Mouse (Mus musculus) ES-E14 (cell line): ENCODE results near the gene Cd5.

Source experiments
- CHD2 ChIP-seq: IDR thresholded peaks from 2 replicates; pipeline ENCODE4 v1.6.1; 2014; ENCODE audit warnings: mild to moderate bottlenecking, low read depth, low read length, inconsistent platforms
- HCFC1 ChIP-seq: IDR thresholded peaks from 2 replicates; pipeline ENCODE4 v1.6.1; 2012; ENCODE audit warnings: low read length, inconsistent platforms, borderline replicate concordance; ENCODE audit not compliant: insufficient read depth
- MAFK ChIP-seq: IDR thresholded peaks from 2 replicates; pipeline ENCODE4 v1.6.1; 2014; ENCODE audit warnings: mild to moderate bottlenecking, low read depth, low read length, inconsistent platforms; ENCODE audit not compliant: insufficient read depth
- ZC3H11A ChIP-seq: IDR thresholded peaks from 2 replicates; pipeline ENCODE4 v1.6.1; 2012; ENCODE audit warnings: low read depth, mild to moderate bottlenecking, inconsistent platforms, low read length, borderline replicate concordance
- ZNF384 ChIP-seq: IDR thresholded peaks from 2 replicates; pipeline ENCODE4 v1.6.1; 2012; ENCODE audit warnings: low read depth, low read length, inconsistent platforms

- no peak for TF ChIP-seq MAFK
- TF ChIP-seq HCFC1: no peak
- TF ChIP-seq ZNF384: no peak
- TF ChIP-seq ZC3H11A: no peak
- TF ChIP-seq CHD2: no peak
These were observed 44.4 kb upstream of the Cd5 start for GRCm38 (mm10) chr19:10783168-10783567.
